15 mouse cellular contexts compared by ENCODE assay signal in the genomic region with DNA sequence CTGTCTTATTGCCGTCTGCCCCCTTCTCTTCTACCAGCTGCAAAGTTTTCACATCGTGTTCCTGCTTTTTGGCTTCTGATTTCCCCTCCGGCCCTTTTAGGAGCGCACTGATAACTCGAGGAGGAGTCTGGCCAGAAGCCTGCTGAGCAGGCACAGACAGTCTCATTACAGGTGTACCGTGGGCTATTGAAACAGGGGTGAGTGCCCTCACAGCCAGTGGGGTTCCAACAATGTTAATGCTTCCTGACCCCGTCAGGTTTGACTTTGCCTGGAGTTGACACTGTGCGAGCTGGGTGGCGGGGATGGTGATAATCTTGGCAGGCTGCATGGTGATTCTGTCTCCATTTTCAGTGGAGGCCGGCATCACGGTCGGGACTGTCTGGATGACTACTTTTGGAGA.
"Had no signal": no experiment of that assay in that cellular context is flagged by ENCODE, and none has a peak within 500 bp of the region (broad histone marks: within the 10 kb centered on the region; RNA-seq: fewer than 3 reads in every experiment).

No protein-coding gene starts in this region.

- H3K27me3 ChIP-seq: kidney, embryonic 15.5 days; limb, embryonic 15.5 days; liver, embryonic 12.5 days; megakaryocyte, embryonic 14.5 days; midbrain, embryonic 15.5 days; neural tube, embryonic 12.5 days had no signal

- H3K4me2 ChIP-seq: kidney, embryonic 15.5 days; limb, embryonic 15.5 days; liver, embryonic 12.5 days; lung, embryonic 14.5 days; midbrain, embryonic 11.5 days; midbrain, embryonic 15.5 days; neural tube, embryonic 12.5 days had no signal

- H3K9me3 ChIP-seq: kidney, embryonic 15.5 days; limb, embryonic 15.5 days; liver, embryonic 12.5 days; megakaryocyte, embryonic 14.5 days; midbrain, embryonic 15.5 days; neural tube, embryonic 12.5 days had no signal

- ATAC-seq: liver, embryonic 12.5 days; midbrain, embryonic 15.5 days had no signal

- DNase-seq: kidney, postnatal 14 days; lung, embryonic 14.5 days; lung, postnatal 14 days; thymus, adult 2 months; thymus, postnatal 36 days had no signal

- H3K4me3 ChIP-seq: kidney, embryonic 15.5 days; left cerebral cortex, adult 2 months; limb, embryonic 15.5 days; liver, embryonic 12.5 days; megakaryocyte, embryonic 14.5 days; midbrain, embryonic 15.5 days; neural tube, embryonic 12.5 days had no signal

- H3K9ac ChIP-seq: kidney, embryonic 15.5 days; limb, embryonic 15.5 days; liver, embryonic 12.5 days; lung, embryonic 14.5 days; midbrain, embryonic 15.5 days; neural tube, embryonic 12.5 days had no signal

- H3K4me1 ChIP-seq: kidney, embryonic 15.5 days; limb, embryonic 15.5 days; liver, embryonic 12.5 days; midbrain, embryonic 15.5 days; neural tube, embryonic 12.5 days had no signal

- H3K27ac ChIP-seq: kidney, embryonic 15.5 days; left cerebral cortex, adult 2 months; limb, embryonic 15.5 days; liver, embryonic 12.5 days; macrophage; midbrain, embryonic 15.5 days; neural tube, embryonic 12.5 days; stomach, postnatal 0 days had no signal
